Mouse (Mus musculus) ES-E14 (cell line): ENCODE measurements around the gene Mfsd10. TPM values are rescaled to one million over a fixed set of nuclear protein-coding genes. Genes with fewer than 3 reads are reported as not detected.

Experiments used
- DNase-seq: peaks from one replicate; pipeline ENCODE4 v3.0.0-alpha.2; 2013; ENCODE audit warnings: low read depth, low spot score
- H3K27ac ChIP-seq: 2 replicates; pipeline ENCODE4 v1.5.1; 2012; ENCODE audit warnings: low read depth, mild to moderate bottlenecking, low read length, moderate library complexity, mixed read lengths; ENCODE audit not compliant: poor library complexity, insufficient read depth, severe bottlenecking
- H3K36me3 ChIP-seq: 2 replicates; pipeline ENCODE4 v1.6.1; 2012; ENCODE audit warnings: mild to moderate bottlenecking, low read length, moderate library complexity, mixed read lengths; ENCODE audit not compliant: control insufficient read depth, poor library complexity, insufficient read depth, severe bottlenecking
- H3K4me1 ChIP-seq, 2 experiments: fragments of 150-350 bp in 1 of 2; sonication (generic) in 1 of 2; 2 replicates each; pipeline ENCODE4 v1.6.1; 2012; ENCODE audit warnings: low read length in 2 of 2, mild to moderate bottlenecking in 1 of 2, mixed read lengths in 1 of 2; ENCODE audit not compliant: control insufficient read depth in 2 of 2, insufficient read depth in 2 of 2, poor library complexity in 1 of 2
- H3K4me3 ChIP-seq, 2 experiments: fragments of 150-350 bp in 1 of 2; sonication (generic) in 1 of 2; 2 replicates each; pipeline ENCODE4 v1.5.1; 2012; ENCODE audit warnings: low read length in 2 of 2, low read depth in 1 of 2, mild to moderate bottlenecking in 1 of 2, mixed read lengths in 1 of 2; ENCODE audit not compliant: insufficient read depth in 1 of 2, poor library complexity in 1 of 2, severe bottlenecking in 1 of 2
- H3K9ac ChIP-seq: 2 replicates; pipeline ENCODE4 v1.6.1; 2012; ENCODE audit warnings: low read depth, mild to moderate bottlenecking, low read length, mixed read lengths; ENCODE audit not compliant: poor library complexity, insufficient read depth, severe bottlenecking
- H3K9me3 ChIP-seq: fragments of 150-350 bp; sonication (generic); 2 replicates; pipeline ENCODE4 v1.6.1; 2012; ENCODE audit warnings: low read depth, mild to moderate bottlenecking, low read length; ENCODE audit not compliant: control insufficient read depth, insufficient read depth
- CHD2 ChIP-seq: IDR thresholded peaks from 2 replicates; pipeline ENCODE4 v1.6.1; 2014; ENCODE audit warnings: mild to moderate bottlenecking, low read depth, low read length, inconsistent platforms
- HCFC1 ChIP-seq: IDR thresholded peaks from 2 replicates; pipeline ENCODE4 v1.6.1; 2012; ENCODE audit warnings: low read length, inconsistent platforms, borderline replicate concordance; ENCODE audit not compliant: insufficient read depth
- MAFK ChIP-seq: IDR thresholded peaks from 2 replicates; pipeline ENCODE4 v1.6.1; 2014; ENCODE audit warnings: mild to moderate bottlenecking, low read depth, low read length, inconsistent platforms; ENCODE audit not compliant: insufficient read depth
- ZC3H11A ChIP-seq: IDR thresholded peaks from 2 replicates; pipeline ENCODE4 v1.6.1; 2012; ENCODE audit warnings: low read depth, mild to moderate bottlenecking, inconsistent platforms, low read length, borderline replicate concordance
- ZNF384 ChIP-seq: IDR thresholded peaks from 2 replicates; pipeline ENCODE4 v1.6.1; 2012; ENCODE audit warnings: low read depth, low read length, inconsistent platforms
- in situ Hi-C, 2 experiments: fragments of 600-800 bp; cut with MboI; formaldehyde crosslinking; loops; one replicate each; pipeline ENCODE4 v1.15.1; 2025; ENCODE audit warnings: low sequenced_read_pairs in 2 of 2, inconsistent platforms in 1 of 2; ENCODE audit not compliant: unreplicated experiment in 2 of 2
- total RNA-seq: library from RNA; depleted of rRNA; stranded (reverse); fragments of 300-350 nt; gene quantifications from 2 replicates; pipeline ENCODE4 v1.2.3, GENCODE M21; 2012

The Mfsd10 gene
- total RNA-seq, 1 experiment = 192 TPM

GRCm38 (mm10) chr5:34660591-34661130, 23.6 kb upstream of the Mfsd10 start:
- H3K4me3 ChIP-seq = peak overlapping the region; percentile 70 to 71
- in situ Hi-C loops = no loop called here
- no peak for TF ChIP-seq MAFK
- no peak for TF ChIP-seq ZNF384
- no peak for TF ChIP-seq CHD2
- no peak for TF ChIP-seq ZC3H11A
- TF ChIP-seq HCFC1 = no peak
- no peaks in the 10 kb centered on the region for H3K9me3 ChIP-seq
- H3K9ac ChIP-seq = peak overlapping the region; percentile 55
- DNase-seq = peak; percentile 34
- H3K27ac ChIP-seq = no peak overlapping the region
- H3K36me3 ChIP-seq = peaks cover 13% of the 10 kb centered on the region
- no peaks in the 10 kb centered on the region; a peak in 1 of 4 replicates for H3K4me1 ChIP-seq

DNA sequence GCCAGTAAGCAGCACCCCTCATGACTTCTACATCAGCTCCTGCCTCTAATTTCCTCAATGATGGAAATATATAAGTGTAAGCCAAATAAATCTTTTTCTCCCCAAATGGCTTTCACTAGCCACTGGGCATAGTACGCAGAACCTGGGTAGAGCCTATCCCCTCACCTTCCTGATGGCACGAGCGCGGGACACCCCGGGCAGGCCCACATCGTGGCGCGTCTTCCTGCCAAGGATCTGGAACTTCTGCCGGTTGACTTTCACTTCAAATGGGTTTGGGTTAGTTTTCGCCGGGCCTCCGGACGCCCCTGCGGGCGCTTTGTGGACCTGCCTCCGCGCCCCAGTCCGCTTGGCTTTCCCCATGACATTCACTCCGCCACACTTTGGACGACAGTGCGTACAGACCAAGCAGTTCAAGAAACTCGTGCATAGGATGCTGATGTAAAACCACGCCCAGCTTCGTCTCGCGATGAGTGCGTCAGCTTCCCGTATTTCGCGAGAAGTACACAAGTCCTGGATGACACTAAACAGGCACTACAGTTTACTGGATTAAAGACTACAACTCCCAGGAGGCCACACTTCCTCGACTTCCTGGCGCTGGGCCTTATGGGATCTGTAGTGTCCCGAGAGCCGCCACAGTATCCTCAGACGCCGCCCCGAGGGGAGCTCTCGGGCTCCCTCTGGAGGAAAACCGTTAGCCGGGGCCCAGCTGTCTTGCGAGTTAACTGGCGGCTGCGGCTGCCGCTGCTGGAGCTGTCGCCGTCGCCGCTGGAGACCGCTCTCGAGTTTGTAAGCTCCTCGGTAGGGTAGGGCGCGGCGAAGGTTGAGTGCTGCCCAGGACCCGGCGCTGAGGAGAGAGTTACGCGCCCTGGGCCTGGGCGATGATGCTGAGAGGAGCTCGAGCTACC, 22.9 kb upstream of the Mfsd10 start, which contains the start of the genes Nop14 and Grk4:
Nop14 (minus strand) TSS at position 463 of the 905 bp plus-strand sequence.
Grk4 (plus strand) TSS at position 694 of the 905 bp plus-strand sequence.
- H3K36me3 ChIP-seq = peaks cover 19% of the 10 kb centered on the region
- in situ Hi-C loops = no loop called here
- no peaks in the 10 kb centered on the region; a peak in 1 of 4 replicates for H3K4me1 ChIP-seq
- H3K9me3 ChIP-seq = no peaks in the 10 kb centered on the region
- peak within 1 kb of the TSS; percentile 65; the same call in 1 of the 2 replicates for H3K27ac ChIP-seq
- peak within 1 kb of the TSS; percentile 95 for H3K9ac ChIP-seq
- TF ChIP-seq MAFK (no peak), CHD2 (peak; percentile 98), ZNF384 (no peak), HCFC1 (peak; percentile 100), ZC3H11A (no peak)
- peak within 1 kb of the TSS; percentile 79 to 94 for H3K4me3 ChIP-seq
- peak; percentile 97 for DNase-seq

GRCm38 (mm10) chr5:34657556-34657955, 20.5 kb upstream of the Mfsd10 start:
- Histone ChIP-seq H3K27ac (no peak overlapping the region), H3K36me3 (peaks cover 38% of the 10 kb centered on the region), H3K4me1 (no peaks in the 10 kb centered on the region; a peak in 1 of 4 replicates), H3K9ac (no peak overlapping the region), H3K9me3 (no peaks in the 10 kb centered on the region), H3K4me3 (no peak overlapping the region)
- DNase-seq = no peak
- TF ChIP-seq ZC3H11A = no peak
- no peak for TF ChIP-seq CHD2
- TF ChIP-seq HCFC1 = no peak
- no peak for TF ChIP-seq ZNF384
- TF ChIP-seq MAFK = no peak
- in situ Hi-C loops = no loop called here

DNA sequence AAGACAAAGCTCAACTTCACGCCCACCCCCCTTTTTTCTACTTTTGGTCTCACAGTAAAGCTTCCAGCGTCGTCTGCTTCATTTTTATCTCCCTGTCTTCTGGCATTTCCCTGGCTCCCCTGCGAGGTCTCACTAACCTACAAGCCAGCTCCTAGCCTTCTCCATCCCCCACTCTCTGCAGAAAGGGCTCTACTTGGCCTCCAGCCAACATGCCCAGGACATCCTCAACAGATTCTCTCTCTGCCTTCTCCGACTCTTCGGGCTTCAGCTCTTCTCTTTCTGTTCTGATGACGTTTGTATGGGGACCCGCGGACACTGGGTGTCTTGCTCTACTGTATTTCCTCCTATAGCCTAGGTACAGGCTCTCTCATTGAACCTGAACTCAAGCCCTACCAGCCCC, 17.9 kb upstream of the Mfsd10 start:
- TF ChIP-seq ZC3H11A (no peak), MAFK (no peak), ZNF384 (no peak), HCFC1 (no peak), CHD2 (no peak)
- Histone ChIP-seq H3K9ac (no peak overlapping the region), H3K9me3 (no peaks in the 10 kb centered on the region), H3K4me1 (no peaks in the 10 kb centered on the region; a peak in 1 of 4 replicates), H3K36me3 (peaks cover 57% of the 10 kb centered on the region), H3K27ac (no peak overlapping the region), H3K4me3 (no peak overlapping the region)
- DNase-seq = no peak
- in situ Hi-C loops = no loop called here
